Mouse (Mus musculus) heart, postnatal 4 days (tissue): ENCODE measurements at regions not wholly inside any gene's neighbourhood (a gene's known extent, or its start where the extent isn't known, plus 50 kb on each side); places are given as distances from the start of the nearest gene placed in this dataset.
A peak's percentile ranks its signal among the peaks of the same experiment; 100 is the strongest.

Experiments used
- DNase-seq: peaks from one replicate; pipeline ENCODE4 v3.0.0; 2021

DNA sequence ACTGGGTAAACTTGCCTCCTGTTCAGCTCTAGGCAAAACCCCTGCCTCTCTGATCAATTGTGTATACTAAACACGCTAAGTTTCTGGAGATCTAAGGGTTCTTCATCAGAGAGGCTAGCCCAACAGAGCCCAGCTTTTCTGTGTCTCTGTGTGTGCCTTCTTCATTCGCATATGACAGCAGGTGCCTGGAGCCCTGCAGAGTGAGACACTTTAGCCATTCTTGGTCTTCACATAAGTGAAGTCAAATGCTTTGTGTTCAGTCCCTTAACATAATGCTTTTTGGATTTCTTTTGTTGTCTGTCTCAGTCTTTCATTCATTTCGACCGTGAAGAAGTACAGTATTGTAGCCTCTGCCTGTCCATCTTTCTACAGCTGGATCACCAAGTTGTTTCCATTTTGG lies 427.3 kb upstream of the Nr5a2 start:
- DNase-seq = no peak

- DNase-seq = no peak
These were observed 418.1 kb upstream of the Nr5a2 start for GRCm38 (mm10) chr1:137378072-137378985.

DNA sequence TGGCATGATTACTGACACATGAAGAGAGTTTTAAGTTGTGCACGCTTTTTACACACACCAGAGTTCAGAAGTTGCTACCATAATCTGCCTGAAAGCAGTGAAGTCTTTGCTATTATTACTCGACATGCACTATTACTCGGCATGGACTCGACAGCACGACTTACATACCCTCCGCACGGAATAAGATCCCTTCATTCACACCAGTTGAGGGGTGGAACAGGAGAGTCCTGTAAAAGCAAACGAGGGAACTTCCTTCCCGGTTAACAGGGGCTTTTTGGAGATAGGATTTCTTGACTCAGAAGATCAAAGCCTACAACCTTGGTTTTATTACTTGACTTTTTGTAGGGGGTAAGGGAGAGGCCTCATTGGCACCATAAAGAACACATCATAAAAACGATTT lies 416.4 kb upstream of the Nr5a2 start:
- DNase-seq = no peak

DNA sequence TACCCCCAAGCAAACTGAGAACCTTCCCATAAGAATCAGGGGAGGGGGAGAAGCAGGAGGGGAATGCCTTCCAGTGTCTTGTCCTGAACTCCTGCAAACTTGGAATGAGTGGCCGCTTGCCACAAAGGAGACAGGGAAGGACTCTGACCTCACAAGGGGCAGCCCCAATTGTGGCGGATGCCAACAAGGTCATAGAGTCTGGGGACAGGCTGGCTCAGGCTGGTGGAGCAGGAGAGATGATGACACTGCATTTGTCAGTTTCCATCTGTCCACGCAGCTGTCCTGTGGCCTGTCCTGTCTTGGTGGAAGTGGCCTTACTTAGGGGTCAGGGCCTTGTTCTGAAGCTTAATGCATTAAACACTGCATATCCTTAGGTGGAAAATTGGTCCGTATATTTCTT lies 414.4 kb upstream of the Nr5a2 start:
- no peak for DNase-seq

DNA sequence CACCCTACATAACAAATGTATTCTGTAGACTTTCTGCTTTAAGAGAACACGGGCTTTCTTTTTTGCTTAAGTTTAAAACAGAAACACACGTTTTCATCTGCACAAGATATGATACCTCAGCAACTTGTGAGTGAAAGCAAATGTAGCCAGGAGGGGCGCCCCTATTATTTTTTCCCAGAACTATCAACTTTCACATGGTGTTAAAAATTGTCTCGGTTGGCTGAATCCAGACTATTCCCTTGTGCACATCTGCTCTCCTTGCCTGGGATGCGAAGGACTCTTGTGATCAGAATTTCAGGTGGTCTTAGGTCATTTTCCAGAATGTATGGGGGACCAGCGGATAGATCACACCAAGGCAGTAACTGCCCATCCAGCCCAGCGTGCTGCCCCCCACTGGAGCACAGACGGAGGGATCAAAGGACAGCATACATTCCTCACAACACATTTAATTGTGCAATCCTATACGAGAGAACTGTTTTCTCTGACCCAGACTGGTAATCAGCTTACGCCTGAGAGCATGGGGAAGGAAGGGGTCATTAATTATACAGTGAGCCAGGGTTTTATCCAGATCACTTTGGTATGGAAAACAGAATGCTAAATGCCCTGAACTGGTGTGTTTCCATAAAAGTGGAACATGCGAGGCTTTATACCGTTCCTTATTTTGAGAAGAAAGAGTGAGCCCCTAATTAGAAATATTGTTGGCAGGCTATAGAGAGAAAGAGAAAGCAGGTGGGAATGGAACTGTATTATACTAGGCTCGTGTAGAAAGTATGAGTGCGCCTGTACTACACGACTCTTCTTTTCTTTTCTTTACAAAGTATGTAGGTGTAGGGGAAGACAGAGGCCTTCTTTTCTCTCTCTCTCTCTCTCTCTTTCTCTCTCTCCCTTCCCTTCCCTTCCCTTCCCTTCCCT lies 413.5 kb upstream of the Nr5a2 start:
- DNase-seq = no peak

- DNase-seq = no peak
These were observed 412.0 kb upstream of the Nr5a2 start for GRCm38 (mm10) chr1:137372236-137372635.

DNA sequence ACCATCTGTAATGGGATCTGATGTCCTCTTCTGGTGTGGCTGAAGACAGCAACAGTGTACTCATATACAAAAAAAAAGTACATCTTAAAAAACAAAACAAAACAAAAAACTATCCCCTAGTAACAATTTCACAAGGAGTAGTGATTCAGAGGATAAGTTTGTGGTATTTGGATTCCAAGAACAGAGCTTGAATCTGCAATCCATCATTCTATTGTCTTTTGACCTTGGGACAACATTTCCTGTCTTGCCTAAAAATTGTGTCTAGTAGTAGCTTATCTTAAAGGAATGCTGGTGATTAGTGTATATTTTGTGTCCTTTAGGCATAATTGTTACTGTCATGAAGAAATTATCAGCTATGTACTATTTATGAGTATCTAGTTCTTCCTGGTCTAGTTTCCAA lies 404.1 kb upstream of the Nr5a2 start:
- no peak for DNase-seq

GRCm38 (mm10) chr1:137363969-137364368 lies 403.7 kb upstream of the Nr5a2 start:
- DNase-seq = no peak

DNA sequence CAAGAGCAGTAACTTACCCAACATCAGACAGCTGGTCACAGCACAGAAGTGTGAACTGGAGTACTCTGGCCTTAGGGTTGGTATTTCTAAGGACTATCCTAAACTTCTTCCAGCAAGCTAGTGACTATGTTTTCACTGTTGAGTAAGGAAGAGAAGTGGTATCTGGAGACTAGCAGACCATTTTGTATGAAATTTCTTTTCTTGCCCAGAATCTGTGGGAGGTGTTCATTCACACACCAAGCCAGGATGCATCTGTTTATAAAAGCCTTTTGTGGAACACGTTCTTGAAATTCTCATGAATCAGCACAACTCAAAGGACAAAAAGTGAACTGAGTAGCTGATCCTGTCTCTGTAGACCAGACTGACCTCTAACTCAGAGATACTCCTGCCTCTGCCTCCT lies 403.3 kb upstream of the Nr5a2 start:
- no peak for DNase-seq

DNA sequence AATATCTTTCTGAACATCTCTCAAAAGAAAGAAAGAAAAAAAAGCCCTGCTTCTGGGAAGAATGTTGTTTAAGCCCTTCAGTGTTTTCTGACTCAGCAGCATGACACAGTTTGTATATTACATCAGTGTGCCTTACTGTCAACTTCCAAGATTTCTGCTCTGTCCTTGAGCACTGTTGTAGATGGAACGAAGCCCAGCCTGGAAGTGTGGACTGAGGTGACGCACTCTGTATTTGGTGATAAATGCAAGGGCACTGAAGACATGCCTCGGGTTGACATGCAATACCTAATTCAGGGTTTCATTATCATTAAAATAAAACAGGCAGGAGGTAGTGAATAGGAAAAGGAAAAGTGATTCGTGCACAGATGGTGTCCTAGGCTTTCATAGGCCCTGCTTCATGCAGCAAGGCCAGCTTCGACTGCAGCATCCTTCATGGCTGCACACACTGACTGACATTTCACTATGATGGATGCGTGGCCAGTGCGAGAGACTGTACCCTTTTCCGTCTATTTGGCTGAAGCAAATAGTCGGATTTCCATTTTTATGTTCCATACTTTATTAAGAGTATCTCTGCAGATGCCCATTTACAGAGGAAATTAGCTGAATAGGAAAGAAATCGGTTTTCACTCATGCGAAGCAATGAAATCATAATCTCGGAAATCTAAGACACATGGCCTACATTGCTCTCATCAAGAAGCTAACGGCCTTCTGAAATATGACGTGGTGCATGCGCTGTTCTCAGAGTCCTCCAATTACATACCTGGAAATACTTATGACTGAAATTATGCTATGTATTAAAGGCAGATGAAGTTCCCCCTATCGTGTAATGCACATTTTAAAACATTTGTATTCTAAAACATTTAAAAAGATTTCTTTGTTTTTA lies 400.7 kb upstream of the Nr5a2 start:
- DNase-seq = no peak

- no peak for DNase-seq
These were observed 395.8 kb upstream of the Nr5a2 start for GRCm38 (mm10) chr1:137355941-137356512.

DNA sequence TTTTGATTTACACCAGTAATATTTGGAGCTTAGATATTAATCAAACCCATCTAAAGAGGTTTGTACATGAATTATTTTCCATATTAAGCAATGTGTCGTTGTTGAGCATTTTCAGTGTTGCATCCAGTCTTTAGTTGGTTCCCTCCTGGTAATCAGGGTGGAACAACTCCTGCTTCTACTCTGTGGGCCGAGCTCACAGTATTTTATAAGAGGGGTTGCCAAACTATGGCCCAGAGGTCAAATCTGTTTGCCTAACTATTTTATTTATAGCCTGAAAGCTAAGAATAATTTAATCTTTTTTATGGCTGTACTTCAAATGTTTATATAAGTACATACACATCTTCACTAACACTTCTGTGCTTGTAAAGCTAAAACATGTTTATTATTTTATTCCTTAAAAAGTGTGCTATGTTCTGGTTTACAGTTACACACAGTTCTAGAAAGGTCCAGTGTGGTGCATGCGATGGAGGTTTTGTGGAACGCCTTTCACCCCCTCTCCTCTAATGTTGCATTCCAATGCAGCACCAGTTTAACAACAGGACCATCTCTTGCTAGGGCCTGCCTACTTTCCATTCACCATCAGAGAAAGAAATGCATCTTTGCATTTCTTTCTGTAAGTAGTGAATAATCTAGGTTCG lies 392.3 kb upstream of the Nr5a2 start:
- DNase-seq = no peak

GRCm38 (mm10) chr1:137334137-137334536 lies 373.9 kb upstream of the Nr5a2 start:
- no peak for DNase-seq

GRCm38 (mm10) chr1:137332108-137332769 lies 372.0 kb upstream of the Nr5a2 start:
- DNase-seq = peak; percentile 12

DNA sequence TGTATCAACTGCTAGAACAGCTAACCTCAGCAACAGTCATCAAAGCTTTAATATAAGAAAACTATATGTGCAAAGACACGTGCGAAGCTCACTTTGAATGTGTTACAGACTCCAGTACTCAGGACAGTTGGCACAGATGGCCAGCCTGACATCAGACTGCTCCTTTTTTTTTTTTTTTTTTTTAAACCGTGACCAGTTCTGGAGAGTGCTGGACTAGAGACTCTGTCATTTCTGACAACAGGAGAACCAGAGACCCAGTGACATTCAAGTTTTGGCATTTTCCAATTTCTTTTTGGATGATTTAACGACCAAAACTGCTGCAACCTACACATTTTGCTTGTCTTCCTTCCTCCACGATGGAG lies 371.5 kb upstream of the Nr5a2 start:
- DNase-seq = no peak

- peak; percentile 60 for DNase-seq
These were observed 370.4 kb upstream of the Nr5a2 start for GRCm38 (mm10) chr1:137330634-137331033.

DNA sequence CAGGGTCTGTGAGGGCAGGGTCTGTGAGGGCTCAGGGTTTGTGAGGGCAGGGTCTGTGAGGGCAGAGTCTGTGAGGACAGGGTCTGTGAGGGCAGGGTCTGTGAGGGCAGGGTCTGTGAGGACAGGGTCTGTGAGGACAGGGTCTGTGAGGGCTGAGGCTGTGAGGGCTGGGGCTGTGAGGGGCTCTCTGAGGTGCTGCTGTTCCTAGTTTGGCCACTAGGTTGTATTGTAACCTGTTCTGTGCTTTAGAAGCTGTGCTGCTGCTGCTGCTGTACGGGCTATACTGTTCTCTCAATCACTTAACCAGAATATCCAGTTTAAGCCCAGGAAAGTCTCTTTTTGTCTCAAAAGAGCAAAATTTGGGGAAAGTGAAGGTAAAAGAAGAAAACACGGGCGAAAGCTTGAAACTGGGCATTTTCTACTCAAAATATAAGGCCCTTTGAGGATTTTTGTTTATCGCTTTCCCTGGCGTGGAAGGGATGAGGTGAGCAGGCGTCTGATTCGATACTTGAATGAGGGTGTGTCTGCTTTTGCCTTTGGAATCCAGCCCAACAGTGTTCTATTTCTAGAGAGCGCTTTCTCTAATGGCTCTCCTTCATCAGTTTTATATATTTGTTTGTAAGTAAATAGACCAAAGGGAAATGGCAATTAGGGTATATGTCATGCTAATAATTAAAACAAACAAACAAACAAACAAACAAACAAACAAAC lies 363.8 kb upstream of the Nr5a2 start:
- DNase-seq = peak; percentile 38

DNA sequence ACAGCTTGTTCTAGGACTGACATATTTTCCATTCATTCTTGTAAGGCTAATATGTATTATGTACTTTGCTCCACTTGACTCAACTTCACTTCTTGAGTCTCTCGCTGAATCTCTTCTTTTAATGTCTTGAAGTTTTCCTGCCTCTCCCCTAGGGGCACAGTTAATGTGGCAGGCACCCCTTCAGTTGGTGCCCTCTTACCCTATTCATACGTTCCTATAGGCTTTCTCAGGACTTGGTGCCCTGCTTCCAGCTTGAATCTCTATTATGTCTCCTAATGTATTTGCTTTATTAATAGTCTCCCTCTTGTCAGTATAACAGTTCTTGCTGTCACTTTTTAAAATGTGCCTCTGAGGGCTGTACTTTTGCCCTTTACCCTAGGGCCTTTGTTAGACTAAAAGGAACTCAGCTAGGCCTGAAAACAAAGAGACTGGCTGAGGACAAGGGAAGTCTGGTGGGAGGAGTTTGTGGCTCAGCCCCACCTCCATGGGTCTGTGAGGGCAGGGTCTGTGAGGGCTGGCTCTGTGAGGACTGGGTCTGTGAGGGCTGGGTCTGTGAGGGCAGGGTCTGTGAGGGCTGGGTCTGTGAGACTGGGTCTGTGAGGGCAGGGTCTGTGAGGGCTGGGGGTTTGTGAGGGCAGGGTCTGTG lies 362.9 kb upstream of the Nr5a2 start:
- DNase-seq = no peak

DNA sequence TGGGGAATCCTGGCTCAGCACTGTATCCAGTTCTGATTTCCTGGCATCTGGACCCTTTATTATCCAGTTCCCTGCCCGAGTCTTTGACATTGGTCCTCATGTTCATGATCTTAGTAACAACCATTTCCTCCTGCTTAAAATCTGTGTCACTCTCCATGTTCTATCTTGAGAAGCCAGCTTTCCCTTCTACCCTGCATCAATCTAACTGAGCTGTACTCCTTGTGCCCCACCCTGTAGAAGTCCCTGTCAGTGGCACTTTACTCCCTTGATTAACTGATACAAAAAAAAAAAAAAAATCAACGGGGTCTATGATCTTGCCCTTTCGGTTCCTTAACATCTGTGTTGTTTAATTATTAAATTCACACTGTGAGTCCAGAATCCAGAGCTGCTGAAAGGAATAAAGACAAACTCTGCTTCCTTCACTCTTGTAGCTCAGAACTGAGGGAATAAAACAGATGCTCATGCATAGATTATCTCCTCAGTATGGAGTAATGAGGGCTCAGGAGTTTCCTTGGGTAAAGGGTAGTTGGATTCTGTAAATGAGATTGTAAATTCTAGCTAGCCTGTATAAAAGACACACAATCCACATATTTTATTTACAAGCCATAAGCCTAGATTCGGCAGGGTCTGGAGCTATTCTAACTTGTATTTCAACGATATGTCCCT lies 342.6 kb upstream of the Nr5a2 start:
- DNase-seq = no peak
